Mouse (Mus musculus): ENCODE results near the gene Stra6l. TPM values are rescaled to one million over a fixed set of nuclear protein-coding genes. Genes with fewer than 3 reads are reported as not detected.

The Stra6l gene
- polyA plus RNA-seq, 1 experiment from 2014 or later: not detected

GRCm38 (mm10) chr4:45867416-45867815, 19.0 kb downstream of the Stra6l start:
- H3K27ac ChIP-seq (ENCODE audit: low read depth): no peak overlapping the region
- no peak for DNase-seq
- no peak for TF ChIP-seq CTCF (IDR thresholded peaks at IDR 0.05; ENCODE audit: low read depth)
- no peaks in the 10 kb centered on the region for H3K27me3 ChIP-seq (ENCODE audit: insufficient read depth, low read length)
- 85% methylated on average over 8 of the region's 8 CpGs for WGBS
- H3K4me1 ChIP-seq (ENCODE audit: insufficient read depth): no peaks in the 10 kb centered on the region
- H3K9ac ChIP-seq: no peak overlapping the region
- H3K9me3 ChIP-seq (ENCODE audit: low read depth, low read length): no peaks in the 10 kb centered on the region
- no peak overlapping the region for H3K4me3 ChIP-seq (ENCODE audit: low read depth, low read length)
- no peak for ATAC-seq (ENCODE audit: insufficient read depth)
- no peaks in the 10 kb centered on the region for H3K36me3 ChIP-seq (ENCODE audit: insufficient read depth)
- no peak overlapping the region for H3K4me2 ChIP-seq

GRCm38 (mm10) chr4:45869021-45869815, 20.8 kb downstream of the Stra6l start:
- H3K27me3 ChIP-seq (ENCODE audit: insufficient read depth, low read length): no peaks in the 10 kb centered on the region
- no peak for TF ChIP-seq CTCF (IDR thresholded peaks at IDR 0.05; ENCODE audit: low read depth)
- H3K9ac ChIP-seq: no peak overlapping the region
- no peak for DNase-seq
- H3K4me3 ChIP-seq (ENCODE audit: low read depth, low read length): no peak overlapping the region
- no peak; the same call in 1 of the 2 replicates for ATAC-seq (ENCODE audit: insufficient read depth)
- peak overlapping the region; percentile 38 for H3K4me2 ChIP-seq
- no peaks in the 10 kb centered on the region for H3K9me3 ChIP-seq (ENCODE audit: low read depth, low read length)
- H3K4me1 ChIP-seq (ENCODE audit: insufficient read depth): no peaks in the 10 kb centered on the region
- WGBS: 24% methylated on average over 24 of the region's 24 CpGs
- H3K36me3 ChIP-seq (ENCODE audit: insufficient read depth): no peaks in the 10 kb centered on the region
- H3K27ac ChIP-seq (ENCODE audit: low read depth): no peak overlapping the region

GRCm38 (mm10) chr4:45872147-45872546, 23.7 kb downstream of the Stra6l start:
- Histone ChIP-seq H3K36me3 (ENCODE audit: insufficient read depth) (no peaks in the 10 kb centered on the region), H3K27ac (ENCODE audit: low read depth) (no peak overlapping the region), H3K4me1 (ENCODE audit: insufficient read depth) (no peaks in the 10 kb centered on the region), H3K4me2 (no peak overlapping the region), H3K27me3 (ENCODE audit: insufficient read depth, low read length) (no peaks in the 10 kb centered on the region), H3K4me3 (ENCODE audit: low read depth, low read length) (no peak overlapping the region), H3K9ac (no peak overlapping the region), H3K9me3 (ENCODE audit: low read depth, low read length) (no peaks in the 10 kb centered on the region)
- DNase-seq: no peak
- ATAC-seq (ENCODE audit: insufficient read depth): no peak
- 76% methylated on average over 2 of the region's 2 CpGs for WGBS
- no peak for TF ChIP-seq CTCF (IDR thresholded peaks at IDR 0.05; ENCODE audit: low read depth)

- no peak overlapping the region for H3K9ac ChIP-seq
- no peak overlapping the region for H3K27ac ChIP-seq (ENCODE audit: low read depth)
- no peak for ATAC-seq (ENCODE audit: insufficient read depth)
- TF ChIP-seq CTCF (IDR thresholded peaks at IDR 0.05; ENCODE audit: low read depth): peak; percentile 78
- H3K4me1 ChIP-seq (ENCODE audit: insufficient read depth): no peaks in the 10 kb centered on the region
- WGBS: 33% methylated on average over 5 of the region's 5 CpGs
- no peaks in the 10 kb centered on the region for H3K9me3 ChIP-seq (ENCODE audit: low read depth, low read length)
- H3K36me3 ChIP-seq (ENCODE audit: insufficient read depth): no peaks in the 10 kb centered on the region
- DNase-seq: peak; percentile 79
- H3K27me3 ChIP-seq (ENCODE audit: insufficient read depth, low read length): no peaks in the 10 kb centered on the region
- H3K4me2 ChIP-seq: no peak overlapping the region
- no peak overlapping the region for H3K4me3 ChIP-seq (ENCODE audit: low read depth, low read length)
Observed at GRCm38 (mm10) chr4:45878929-45879328, 30.5 kb downstream of the Stra6l start.

- WGBS: 80% methylated on average over 9 of the region's 9 CpGs
- no peak overlapping the region for H3K4me3 ChIP-seq (ENCODE audit: low read depth, low read length)
- no peaks in the 10 kb centered on the region for H3K9me3 ChIP-seq (ENCODE audit: low read depth, low read length)
- ATAC-seq (ENCODE audit: insufficient read depth) (no peak), DNase-seq (no peak)
- H3K4me1 ChIP-seq (ENCODE audit: insufficient read depth): no peaks in the 10 kb centered on the region
- no peak for TF ChIP-seq CTCF (IDR thresholded peaks at IDR 0.05; ENCODE audit: low read depth)
- no peak overlapping the region for H3K27ac ChIP-seq (ENCODE audit: low read depth)
- H3K36me3 ChIP-seq (ENCODE audit: insufficient read depth): no peaks in the 10 kb centered on the region
- H3K27me3 ChIP-seq (ENCODE audit: insufficient read depth, low read length): no peaks in the 10 kb centered on the region
- H3K4me2 ChIP-seq: no peak overlapping the region
- H3K9ac ChIP-seq: no peak overlapping the region
Observed at GRCm38 (mm10) chr4:45882521-45882920, 34.1 kb downstream of the Stra6l start.

- DNase-seq (no peak), ATAC-seq (ENCODE audit: insufficient read depth) (no peak)
- Histone ChIP-seq H3K27me3 (ENCODE audit: insufficient read depth, low read length) (no peaks in the 10 kb centered on the region), H3K4me3 (ENCODE audit: low read depth, low read length) (no peak overlapping the region), H3K9ac (no peak overlapping the region), H3K36me3 (ENCODE audit: insufficient read depth) (no peaks in the 10 kb centered on the region), H3K4me1 (ENCODE audit: insufficient read depth) (no peaks in the 10 kb centered on the region), H3K27ac (ENCODE audit: low read depth) (no peak overlapping the region), H3K9me3 (ENCODE audit: low read depth, low read length) (no peaks in the 10 kb centered on the region), H3K4me2 (no peak overlapping the region)
- TF ChIP-seq CTCF (IDR thresholded peaks at IDR 0.05; ENCODE audit: low read depth): no peak
- WGBS: 87% methylated on average over 16 of the region's 16 CpGs
Observed at GRCm38 (mm10) chr4:45883250-45883649, 34.8 kb downstream of the Stra6l start.

- Histone ChIP-seq H3K27ac (ENCODE audit: low read depth) (no peak overlapping the region), H3K9ac (no peak overlapping the region), H3K36me3 (ENCODE audit: insufficient read depth) (no peaks in the 10 kb centered on the region), H3K4me1 (ENCODE audit: insufficient read depth) (0 out of 2 replicates have a peak, but pooled peaks cover 3% of the 10 kb centered on the region), H3K9me3 (ENCODE audit: low read depth, low read length) (no peaks in the 10 kb centered on the region), H3K4me3 (ENCODE audit: low read depth, low read length) (no peak overlapping the region), H3K27me3 (ENCODE audit: insufficient read depth, low read length) (no peaks in the 10 kb centered on the region), H3K4me2 (no peak overlapping the region)
- TF ChIP-seq CTCF (IDR thresholded peaks at IDR 0.05; ENCODE audit: low read depth): no peak
- WGBS: 76% methylated on average over 6 of the region's 6 CpGs
- DNase-seq: no peak
- ATAC-seq (ENCODE audit: insufficient read depth): no peak
Observed at GRCm38 (mm10) chr4:45889487-45889886, 41.0 kb downstream of the Stra6l start.
